Comparison of ENCODE assay signal across 12 mouse cellular contexts in the genomic region with DNA sequence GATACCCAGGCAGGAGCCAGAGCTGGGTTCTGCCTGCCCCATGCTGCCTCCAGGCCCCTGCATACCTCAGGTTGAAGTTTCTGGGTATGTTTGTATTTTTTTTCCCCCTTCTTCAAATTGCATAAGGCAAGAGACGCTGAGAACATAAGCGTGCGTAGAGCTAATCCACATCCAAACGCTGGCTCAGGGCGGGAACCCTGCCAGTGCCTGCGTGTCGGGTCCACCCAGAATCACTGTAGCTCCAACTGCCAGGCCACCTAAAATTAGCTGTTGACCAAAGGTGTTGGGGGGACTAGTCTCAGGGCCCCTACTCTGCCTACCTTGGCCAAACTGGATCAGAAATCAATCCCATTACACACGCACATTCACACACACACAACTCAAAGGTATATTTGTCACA. TPM values are rescaled to one million over a fixed set of nuclear protein-coding genes. Genes with fewer than 3 reads are reported as not detected.
"Had no signal": no experiment of that assay in that cellular context is flagged by ENCODE, and none has a peak within 500 bp of the region (broad histone marks: within the 10 kb centered on the region; RNA-seq: fewer than 3 reads in every experiment).

No protein-coding gene starts in this region.

- DNase-seq: thymus, adult 2 months; thymus, postnatal 25 days had no signal

- H3K4me3 ChIP-seq: layer of hippocampus, adult 2 months; myocyte; neural tube, embryonic 15.5 days had no signal

- H3K4me2 ChIP-seq: neural tube, embryonic 15.5 days had no signal

- H3K36me3 ChIP-seq: neural tube, embryonic 15.5 days had no signal

- H3K27ac ChIP-seq: kidney, postnatal 0 days; layer of hippocampus, adult 2 months; liver, embryonic 14.5 days; neural tube, embryonic 15.5 days had no signal

- H3K9me3 ChIP-seq: neural tube, embryonic 15.5 days had no signal

- H3K9ac ChIP-seq: liver, embryonic 14.5 days; neural tube, embryonic 15.5 days had no signal

RNA-seq across cellular contexts. Expression of a gene that starts 1.6 kb away (rescaled TPM):
- polyA plus RNA-seq: kidney, adult 2 months; kidney, postnatal 0 days; liver, adult 2 months; myocyte; neural tube, embryonic 11.5 days; spleen, adult 2 months; testis, adult 2 months had no signal
